Mouse (Mus musculus): ENCODE measurements around the gene Havcr2. TPM values are rescaled to one million over a fixed set of nuclear protein-coding genes. Genes with fewer than 3 reads are reported as not detected.

Gene Havcr2
- polyA plus RNA-seq, 1 experiment from 2014 or later, result 0.15 TPM

GRCm38 (mm10) chr11:46431129-46431528 lies 23.6 kb upstream of the Havcr2 start:
- Histone ChIP-seq H3K9me3 (ENCODE audit: control insufficient read depth, low read length) (no peaks in the 10 kb centered on the region), H3K27me3 (replicated peaks; ENCODE audit: control insufficient read depth, insufficient read depth, low read length) (no peaks in the 10 kb centered on the region), H3K36me3 (ENCODE audit: control insufficient read depth, insufficient read depth) (no peaks in the 10 kb centered on the region), H3K27ac (ENCODE audit: low read length) (0 out of 2 replicates have a peak overlapping the region, but pooled peaks have one; percentile 15), H3K4me2 (ENCODE audit: low read length) (no peak overlapping the region), H3K4me3 (replicated peaks; ENCODE audit: low read length) (no peak overlapping the region), H3K9ac (replicated peaks; ENCODE audit: low read depth, low read length) (no peak overlapping the region), H3K4me1 (replicated peaks; ENCODE audit: control insufficient read depth, insufficient read depth, low read length) (peaks cover 5% of the 10 kb centered on the region)
- 20% methylated on average over 3 of the region's 3 CpGs for WGBS
- ATAC-seq, result peak; percentile 96

- ATAC-seq, result no peak
- no peak overlapping the region for H3K4me3 ChIP-seq (replicated peaks; ENCODE audit: low read length)
- H3K4me1 ChIP-seq (replicated peaks; ENCODE audit: control insufficient read depth, insufficient read depth, low read length), result peaks cover 15% of the 10 kb centered on the region
- no peak overlapping the region for H3K4me2 ChIP-seq (ENCODE audit: low read length)
- no peaks in the 10 kb centered on the region for H3K27me3 ChIP-seq (replicated peaks; ENCODE audit: control insufficient read depth, insufficient read depth, low read length)
- no peak overlapping the region for H3K9ac ChIP-seq (replicated peaks; ENCODE audit: low read depth, low read length)
- H3K9me3 ChIP-seq (ENCODE audit: control insufficient read depth, low read length), result no peaks in the 10 kb centered on the region
- H3K27ac ChIP-seq (ENCODE audit: low read length), result no peak overlapping the region
- H3K36me3 ChIP-seq (ENCODE audit: control insufficient read depth, insufficient read depth), result no peaks in the 10 kb centered on the region
These were observed 19.4 kb upstream of the Havcr2 start for GRCm38 (mm10) chr11:46435363-46435762.

- peak within 1 kb of the TSS; percentile 91 for H3K4me2 ChIP-seq (ENCODE audit: low read length)
- H3K27ac ChIP-seq (ENCODE audit: low read length), result peak within 1 kb of the TSS; percentile 84
- H3K36me3 ChIP-seq (ENCODE audit: control insufficient read depth, insufficient read depth), result peaks cover 5% of the 10 kb centered on the region
- peak within 1 kb of the TSS; percentile 86 for H3K9ac ChIP-seq (replicated peaks; ENCODE audit: low read depth, low read length)
- peaks cover 11% of the 10 kb centered on the region for H3K4me1 ChIP-seq (replicated peaks; ENCODE audit: control insufficient read depth, insufficient read depth, low read length)
- H3K27me3 ChIP-seq (replicated peaks; ENCODE audit: control insufficient read depth, insufficient read depth, low read length), result no peaks in the 10 kb centered on the region
- no peaks in the 10 kb centered on the region for H3K9me3 ChIP-seq (ENCODE audit: control insufficient read depth, low read length)
- under 1% methylated on average over 58 of the region's 59 CpGs for WGBS
- H3K4me3 ChIP-seq (replicated peaks; ENCODE audit: low read length), result peak within 1 kb of the TSS; percentile 90
- peak; percentile 100 for ATAC-seq
These were observed 17.8 kb upstream of the Havcr2 start, which contains the start of gene Med7 for GRCm38 (mm10) chr11:46436760-46437458. TSS of gene Med7 (plus strand) at chr11:46436925.

GRCm38 (mm10) chr11:46437459-46438000 lies 17.2 kb upstream of the Havcr2 start:
- H3K4me2 ChIP-seq (ENCODE audit: low read length), result peak overlapping the region; percentile 91
- H3K9ac ChIP-seq (replicated peaks; ENCODE audit: low read depth, low read length), result peak overlapping the region; percentile 86
- no peak overlapping the region for H3K27ac ChIP-seq (ENCODE audit: low read length)
- H3K9me3 ChIP-seq (ENCODE audit: control insufficient read depth, low read length), result no peaks in the 10 kb centered on the region
- H3K4me1 ChIP-seq (replicated peaks; ENCODE audit: control insufficient read depth, insufficient read depth, low read length), result peaks cover 11% of the 10 kb centered on the region
- H3K36me3 ChIP-seq (ENCODE audit: control insufficient read depth, insufficient read depth), result peaks cover 5% of the 10 kb centered on the region
- no peaks in the 10 kb centered on the region for H3K27me3 ChIP-seq (replicated peaks; ENCODE audit: control insufficient read depth, insufficient read depth, low read length)
- ATAC-seq, result no peak
- H3K4me3 ChIP-seq (replicated peaks; ENCODE audit: low read length), result peak overlapping the region; percentile 90
- WGBS, result 1% methylated on average over 23 of the region's 23 CpGs

GRCm38 (mm10) chr11:46439005-46439543 lies 15.7 kb upstream of the Havcr2 start:
- 94% methylated on average over 5 of the region's 5 CpGs for WGBS
- Histone ChIP-seq H3K36me3 (ENCODE audit: control insufficient read depth, insufficient read depth) (peaks cover 5% of the 10 kb centered on the region), H3K27me3 (replicated peaks; ENCODE audit: control insufficient read depth, insufficient read depth, low read length) (no peaks in the 10 kb centered on the region), H3K9ac (replicated peaks; ENCODE audit: low read depth, low read length) (no peak overlapping the region), H3K4me3 (replicated peaks; ENCODE audit: low read length) (no peak overlapping the region), H3K9me3 (ENCODE audit: control insufficient read depth, low read length) (no peaks in the 10 kb centered on the region), H3K4me1 (replicated peaks; ENCODE audit: control insufficient read depth, insufficient read depth, low read length) (peaks cover 11% of the 10 kb centered on the region), H3K27ac (ENCODE audit: low read length) (no peak overlapping the region), H3K4me2 (ENCODE audit: low read length) (no peak overlapping the region)
- no peak for ATAC-seq

GRCm38 (mm10) chr11:46441774-46442173 lies 13.0 kb upstream of the Havcr2 start:
- Histone ChIP-seq H3K4me3 (replicated peaks; ENCODE audit: low read length) (no peak overlapping the region), H3K4me1 (replicated peaks; ENCODE audit: control insufficient read depth, insufficient read depth, low read length) (peaks cover 8% of the 10 kb centered on the region), H3K9ac (replicated peaks; ENCODE audit: low read depth, low read length) (no peak overlapping the region), H3K27me3 (replicated peaks; ENCODE audit: control insufficient read depth, insufficient read depth, low read length) (no peaks in the 10 kb centered on the region), H3K4me2 (ENCODE audit: low read length) (no peak overlapping the region), H3K36me3 (ENCODE audit: control insufficient read depth, insufficient read depth) (peaks cover 5% of the 10 kb centered on the region), H3K27ac (ENCODE audit: low read length) (no peak overlapping the region), H3K9me3 (ENCODE audit: control insufficient read depth, low read length) (no peaks in the 10 kb centered on the region)
- 98% methylated on average over 1 of the region's 1 CpGs for WGBS
- no peak for ATAC-seq

GRCm38 (mm10) chr11:46443152-46443551 lies 11.6 kb upstream of the Havcr2 start:
- Histone ChIP-seq H3K4me2 (ENCODE audit: low read length) (no peak overlapping the region), H3K9ac (replicated peaks; ENCODE audit: low read depth, low read length) (no peak overlapping the region), H3K36me3 (ENCODE audit: control insufficient read depth, insufficient read depth) (peaks cover 5% of the 10 kb centered on the region), H3K4me1 (replicated peaks; ENCODE audit: control insufficient read depth, insufficient read depth, low read length) (peaks cover 4% of the 10 kb centered on the region; the same call in 1 of the 2 replicates), H3K9me3 (ENCODE audit: control insufficient read depth, low read length) (no peaks in the 10 kb centered on the region), H3K27me3 (replicated peaks; ENCODE audit: control insufficient read depth, insufficient read depth, low read length) (no peaks in the 10 kb centered on the region), H3K4me3 (replicated peaks; ENCODE audit: low read length) (no peak overlapping the region), H3K27ac (ENCODE audit: low read length) (no peak overlapping the region)
- no peak for ATAC-seq
- WGBS, result 98% methylated on average over 1 of the region's 1 CpGs

- Histone ChIP-seq H3K4me2 (ENCODE audit: low read length) (no peak overlapping the region), H3K4me1 (replicated peaks; ENCODE audit: control insufficient read depth, insufficient read depth, low read length) (no peaks in the 10 kb centered on the region), H3K9me3 (ENCODE audit: control insufficient read depth, low read length) (no peaks in the 10 kb centered on the region), H3K27me3 (replicated peaks; ENCODE audit: control insufficient read depth, insufficient read depth, low read length) (no peaks in the 10 kb centered on the region), H3K4me3 (replicated peaks; ENCODE audit: low read length) (no peak overlapping the region), H3K27ac (ENCODE audit: low read length) (no peak overlapping the region), H3K9ac (replicated peaks; ENCODE audit: low read depth, low read length) (no peak overlapping the region), H3K36me3 (ENCODE audit: control insufficient read depth, insufficient read depth) (peaks cover 5% of the 10 kb centered on the region)
- no peak for ATAC-seq
- 92% methylated on average over 5 of the region's 5 CpGs for WGBS
These were observed 10.8 kb upstream of the Havcr2 start for GRCm38 (mm10) chr11:46443979-46444378.

GRCm38 (mm10) chr11:46446150-46446549 lies 8.6 kb upstream of the Havcr2 start:
- H3K36me3 ChIP-seq (ENCODE audit: control insufficient read depth, insufficient read depth), result peaks cover 3% of the 10 kb centered on the region; the same call in 1 of the 2 replicates
- H3K27ac ChIP-seq (ENCODE audit: low read length), result no peak overlapping the region
- no peak overlapping the region for H3K9ac ChIP-seq (replicated peaks; ENCODE audit: low read depth, low read length)
- no peaks in the 10 kb centered on the region for H3K4me1 ChIP-seq (replicated peaks; ENCODE audit: control insufficient read depth, insufficient read depth, low read length)
- no peak overlapping the region for H3K4me2 ChIP-seq (ENCODE audit: low read length)
- H3K9me3 ChIP-seq (ENCODE audit: control insufficient read depth, low read length), result no peaks in the 10 kb centered on the region
- ATAC-seq, result no peak
- H3K4me3 ChIP-seq (replicated peaks; ENCODE audit: low read length), result no peak overlapping the region
- H3K27me3 ChIP-seq (replicated peaks; ENCODE audit: control insufficient read depth, insufficient read depth, low read length), result no peaks in the 10 kb centered on the region
- 93% methylated on average over 6 of the region's 6 CpGs for WGBS

Measured in forebrain, embryonic 16.5 days (tissue).